Mouse (Mus musculus): ENCODE data around the gene Gm4792. TPM values are rescaled to one million over a fixed set of nuclear protein-coding genes. Genes with fewer than 3 reads are reported as not detected.

Gm4792 gene
- polyA plus RNA-seq (2017; shearing (Covaris generic)), result not detected

DNA sequence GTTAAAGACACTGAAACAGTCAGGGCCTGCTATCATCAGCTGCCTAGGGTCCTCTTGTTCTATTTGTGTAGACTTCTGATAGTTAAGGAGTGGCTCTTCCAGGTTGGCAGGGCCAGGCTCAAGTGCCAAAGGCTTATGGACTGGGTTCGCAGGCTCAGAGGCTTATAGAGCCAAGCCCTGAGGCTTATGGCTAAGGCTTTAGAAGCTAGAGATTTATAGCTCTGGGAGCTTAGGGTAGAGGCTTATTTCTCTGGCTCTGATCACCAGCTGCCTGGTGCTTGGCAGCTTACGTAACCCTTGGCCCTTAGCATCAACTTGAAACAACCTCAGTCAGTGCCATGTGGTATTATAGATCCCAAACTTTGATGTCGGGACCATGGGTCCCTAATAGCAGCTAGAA is at the start of gene Gm4792:
Gene Gm4792, minus strand, starts transcription at position 233 of the 400 bp plus-strand sequence.
- ATAC-seq, result no peak

GRCm38 (mm10) chr10:94347959-94348358 is 49.5 kb upstream of the Gm4792 start:
- ATAC-seq, result no peak

GRCm38 (mm10) chr10:94347296-94347695 is 48.8 kb upstream of the Gm4792 start:
- ATAC-seq, result no peak

- ATAC-seq, result no peak
Measured at GRCm38 (mm10) chr10:94346596-94346995, 48.1 kb upstream of the Gm4792 start.

- ATAC-seq, result no peak
Measured at GRCm38 (mm10) chr10:94345509-94346252, 47.2 kb upstream of the Gm4792 start.

- ATAC-seq, result no peak
Measured at GRCm38 (mm10) chr10:94344631-94345417, 46.3 kb upstream of the Gm4792 start.

GRCm38 (mm10) chr10:94343581-94343980 is 45.1 kb upstream of the Gm4792 start:
- ATAC-seq, result no peak

- no peak for ATAC-seq
Measured at GRCm38 (mm10) chr10:94342256-94342655, 43.8 kb upstream of the Gm4792 start.

DNA sequence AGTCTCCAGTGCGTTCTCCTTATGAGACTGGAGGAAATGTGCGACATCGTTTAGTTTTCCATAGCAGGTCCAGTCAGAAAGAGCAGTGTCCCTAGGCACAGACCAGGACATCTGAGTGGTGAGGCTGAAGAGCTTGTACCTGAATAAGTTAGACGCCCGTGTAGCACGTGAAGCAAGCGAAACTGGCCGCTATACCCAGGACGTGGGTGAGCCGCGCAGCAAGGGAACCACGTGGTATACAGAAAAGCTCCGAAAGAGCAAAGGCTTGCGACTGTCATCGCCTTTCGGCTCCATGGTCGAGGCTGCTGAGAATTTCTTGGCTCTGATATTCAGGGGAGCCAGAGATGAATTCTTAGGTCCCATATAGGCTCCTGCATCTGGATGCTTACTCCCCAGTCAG is 43.0 kb upstream of the Gm4792 start:
- no peak for ATAC-seq

- no peak for ATAC-seq
Measured at GRCm38 (mm10) chr10:94336071-94336470, 37.6 kb upstream of the Gm4792 start.

DNA sequence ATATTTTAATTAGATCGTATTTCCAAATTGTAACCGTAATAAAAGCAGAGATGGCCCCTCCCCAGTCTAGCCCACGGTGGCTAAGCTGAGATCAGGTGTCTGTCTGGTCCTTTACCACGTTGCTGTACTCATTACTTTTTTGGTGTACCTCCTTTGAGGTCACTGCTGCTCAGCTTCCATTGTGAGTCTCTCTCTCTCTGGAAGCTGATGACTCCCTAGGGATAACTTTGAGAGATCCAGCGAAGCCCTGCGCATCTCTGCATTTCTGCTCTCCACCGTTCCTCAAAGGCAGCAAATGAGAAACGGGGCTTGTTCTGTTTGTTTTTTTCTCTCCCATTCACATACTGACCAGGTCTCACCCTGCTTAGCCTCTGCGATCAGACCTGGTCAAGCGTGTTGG is 36.5 kb upstream of the Gm4792 start:
- ATAC-seq, result no peak

GRCm38 (mm10) chr10:94333328-94333727 is 34.8 kb upstream of the Gm4792 start:
- no peak for ATAC-seq

DNA sequence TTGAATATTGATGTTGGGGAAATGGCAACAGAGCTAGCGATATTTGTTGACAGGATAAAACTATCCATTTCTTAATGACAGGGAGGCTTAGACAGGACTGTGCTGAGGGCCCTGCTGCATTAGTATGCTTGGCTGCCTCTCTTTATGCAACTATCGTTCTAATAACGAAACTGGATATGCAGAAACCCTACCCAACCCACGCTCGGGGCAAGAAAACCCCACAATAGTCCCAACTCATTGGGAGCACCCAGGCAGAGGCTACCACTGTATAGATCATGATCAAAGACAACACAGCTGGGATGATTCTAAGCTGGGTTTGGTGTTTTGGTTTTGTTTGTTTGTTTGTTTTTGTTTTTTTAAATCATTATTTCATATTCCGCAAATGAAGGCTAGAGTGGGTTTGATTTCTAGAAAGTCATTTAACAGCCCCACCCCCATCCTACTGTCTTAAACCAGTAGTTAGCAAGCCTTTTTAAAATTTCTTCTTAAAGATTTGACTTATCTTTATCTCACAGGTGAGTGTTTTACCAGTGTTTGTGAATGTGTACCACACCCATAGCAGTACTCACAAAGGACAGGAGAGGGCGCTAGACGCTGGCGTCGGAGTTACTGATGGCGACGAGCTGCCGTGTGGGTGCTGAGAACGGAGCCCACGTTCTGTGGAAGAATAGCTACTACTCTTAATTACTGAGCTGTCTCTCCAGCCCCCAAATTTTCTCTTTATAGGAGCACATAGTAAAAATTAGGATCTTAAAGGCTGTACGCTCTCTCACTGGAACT is 34.0 kb upstream of the Gm4792 start:
- no peak for ATAC-seq

DNA sequence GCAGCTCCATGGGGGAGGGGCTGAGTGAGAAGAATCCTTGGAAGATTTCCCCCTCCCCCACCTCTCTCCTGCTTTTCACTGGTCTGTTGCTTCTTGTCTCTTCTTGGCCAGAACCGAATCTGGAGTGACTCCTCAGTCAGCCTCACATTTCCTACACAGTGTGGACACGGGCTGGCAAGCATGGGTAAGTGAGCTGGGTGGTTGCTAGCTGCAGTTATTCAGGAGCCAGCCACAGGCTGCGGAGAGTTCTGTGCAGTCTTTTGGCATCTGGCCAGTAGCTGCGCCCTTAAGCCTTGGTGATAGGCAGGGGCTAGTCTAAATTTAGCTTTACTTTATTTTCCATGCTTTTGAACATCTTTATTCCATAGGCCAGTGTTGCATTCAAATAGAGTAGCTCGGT is 31.5 kb upstream of the Gm4792 start:
- no peak for ATAC-seq

DNA sequence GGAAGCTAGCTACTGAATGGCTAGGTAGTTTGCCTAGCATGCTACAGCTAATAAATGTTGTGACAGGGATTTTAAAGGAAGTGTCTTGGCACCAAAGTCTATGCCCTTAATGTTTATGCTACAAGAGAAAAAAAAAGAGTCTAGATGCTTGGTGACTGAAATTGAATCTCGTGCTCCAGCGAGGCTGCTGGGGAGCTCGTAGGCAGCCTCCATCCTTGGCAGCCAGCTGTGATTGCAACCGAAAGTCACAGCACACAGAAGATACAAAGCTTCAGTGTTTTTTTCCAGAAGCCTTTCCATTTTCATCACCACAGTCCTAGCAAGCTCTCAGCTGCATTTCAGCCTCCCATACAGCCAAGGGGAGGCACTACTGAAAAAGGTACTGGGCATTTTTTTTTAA is 20.1 kb upstream of the Gm4792 start:
- ATAC-seq, result no peak

- no peak for ATAC-seq
Measured at GRCm38 (mm10) chr10:94313146-94313545, 14.6 kb upstream of the Gm4792 start.

GRCm38 (mm10) chr10:94312007-94312715 is 13.7 kb upstream of the Gm4792 start:
- no peak for ATAC-seq

DNA sequence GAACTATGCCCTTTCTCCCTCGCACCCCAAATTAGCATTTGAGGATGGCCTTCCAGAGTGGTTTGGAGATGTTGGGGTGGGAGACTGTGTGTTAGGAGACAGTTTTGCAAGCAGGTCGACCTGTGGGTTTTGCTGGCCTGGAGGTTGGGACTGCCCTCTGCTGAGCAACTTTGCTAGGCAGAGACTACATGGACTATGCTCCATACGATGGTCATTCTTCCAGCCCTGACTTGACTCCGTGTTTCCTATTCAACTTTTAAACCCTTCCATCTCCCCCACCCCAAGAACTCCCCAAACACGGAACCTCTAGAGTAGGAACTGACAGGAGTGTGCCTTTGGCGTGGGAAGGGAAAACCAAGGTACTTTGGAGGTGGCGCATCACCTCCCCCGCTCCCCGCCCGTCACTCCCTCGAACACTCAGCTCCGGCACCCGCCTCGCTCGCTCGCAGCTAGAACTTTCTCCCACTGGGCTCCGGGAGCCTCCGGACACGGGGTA is 13.1 kb upstream of the Gm4792 start, which contains the start of gene Tmcc3:
Gene Tmcc3, plus strand, starts transcription at position 439 of the 496 bp plus-strand sequence.
- ATAC-seq, result no peak

DNA sequence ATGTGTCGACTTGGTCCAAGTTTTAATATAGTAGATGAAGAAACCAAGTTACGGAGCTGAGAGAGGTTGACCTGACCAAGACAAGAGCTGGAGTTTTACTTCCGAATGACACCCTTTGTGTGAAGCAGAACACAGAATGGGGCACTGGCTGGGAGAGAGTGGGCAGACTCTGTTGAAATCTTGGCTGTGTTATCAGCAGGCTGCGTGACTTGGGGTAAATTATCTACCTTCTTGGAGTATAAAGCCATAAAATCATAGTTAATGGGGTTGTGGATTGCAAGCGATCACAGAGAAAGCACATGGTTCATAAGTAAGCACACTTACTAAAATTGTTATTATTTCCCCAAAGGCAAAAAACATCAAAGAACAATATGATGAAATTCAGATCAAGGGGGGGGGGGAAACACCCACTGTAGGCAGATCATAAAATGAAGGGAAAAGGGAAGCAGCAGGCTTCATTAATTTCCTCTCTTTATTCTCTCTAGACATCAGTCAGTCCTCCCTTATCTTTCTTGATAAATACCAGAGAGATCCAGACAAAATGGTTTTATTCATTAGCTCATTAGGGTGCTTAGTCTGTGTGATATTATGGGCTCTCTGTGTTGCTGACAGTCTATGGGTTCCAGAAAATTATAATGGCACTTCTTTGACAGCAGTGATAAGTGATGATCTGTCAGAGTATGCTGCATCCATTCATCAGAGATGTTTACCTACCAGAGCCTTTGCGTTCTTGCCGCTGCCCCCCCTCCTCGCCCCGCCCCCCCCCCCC is 12.2 kb upstream of the Gm4792 start:
- ATAC-seq, result no peak

GRCm38 (mm10) chr10:94305526-94305925 is 7.0 kb upstream of the Gm4792 start:
- ATAC-seq, result no peak

- no peak for ATAC-seq
Measured at GRCm38 (mm10) chr10:94304064-94304657, 5.7 kb upstream of the Gm4792 start.

All from activated CD4-positive, CD25-positive, alpha-beta regulatory T cell, adult 4 months (primary cell).